Mouse (Mus musculus): Measurements from ENCODE around the gene Flot2. TPM values are rescaled to one million over a fixed set of nuclear protein-coding genes. Genes with fewer than 3 reads are reported as not detected.
"Not testable (repeated sequence)": the region's sequence is repeated elsewhere in the genome, so short reads cannot be mapped to it uniquely, and the experiment has no call there.

The Flot2 gene
- 10 to 100 TPM; 89.1 to 98.5 TPM for total RNA-seq (2021)

- DNase-seq: peak; percentile 72
These were observed at the start of gene Flot2 for GRCm38 (mm10) chr11:78037831-78038752. TSS of gene Flot2 (plus strand) at chr11:78037931.

DNA sequence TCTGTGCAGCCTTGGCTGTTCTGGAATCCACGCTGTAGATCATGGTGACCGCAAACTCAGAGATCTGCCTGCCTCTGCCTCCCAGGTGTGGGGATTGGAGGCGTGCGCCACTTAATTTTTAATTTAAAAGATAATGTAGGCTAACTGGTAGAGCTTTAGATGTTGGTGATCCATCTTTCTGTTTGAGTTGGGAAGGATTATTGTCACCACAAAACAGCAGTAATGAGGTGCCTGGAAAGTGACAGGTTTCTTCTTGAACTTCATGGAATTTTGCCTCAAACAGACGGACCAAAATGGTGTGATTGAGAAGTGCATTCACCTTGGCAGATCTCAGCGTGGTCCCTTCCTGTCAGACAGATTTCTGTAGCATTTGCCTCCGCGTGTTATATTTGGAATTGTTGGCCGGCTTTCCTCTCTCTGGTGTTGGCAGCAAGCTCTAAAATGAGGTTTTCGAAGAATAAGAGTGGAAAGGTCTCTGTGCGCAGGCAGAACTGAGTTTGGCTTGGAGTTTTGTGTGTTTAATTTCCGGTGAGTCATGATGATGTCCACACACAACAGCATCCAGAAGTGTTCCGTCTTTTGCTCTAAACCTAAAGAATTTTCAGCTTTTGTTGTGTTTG is 48.5 kb upstream of the Flot2 start:
- peak; percentile 37 for DNase-seq

DNA sequence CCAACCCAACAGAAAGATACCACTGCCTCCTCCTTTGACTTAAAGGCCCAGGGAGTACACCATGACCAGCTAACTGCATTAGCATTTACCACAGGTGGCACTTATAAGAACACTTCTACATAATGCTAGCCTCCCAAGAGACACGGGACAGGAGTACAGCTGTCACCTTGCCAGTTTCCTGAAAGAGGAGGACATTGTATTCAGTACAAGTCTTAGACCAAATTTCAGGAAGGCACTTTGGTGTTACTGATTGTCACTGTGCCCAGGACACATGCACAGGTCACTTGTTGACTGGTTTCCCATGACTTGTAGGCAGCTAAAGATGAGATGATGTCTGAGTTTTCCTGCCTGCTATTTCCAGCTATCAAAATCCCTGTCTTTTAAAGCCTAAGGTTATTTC is 42.2 kb upstream of the Flot2 start:
- DNase-seq: no peak

DNA sequence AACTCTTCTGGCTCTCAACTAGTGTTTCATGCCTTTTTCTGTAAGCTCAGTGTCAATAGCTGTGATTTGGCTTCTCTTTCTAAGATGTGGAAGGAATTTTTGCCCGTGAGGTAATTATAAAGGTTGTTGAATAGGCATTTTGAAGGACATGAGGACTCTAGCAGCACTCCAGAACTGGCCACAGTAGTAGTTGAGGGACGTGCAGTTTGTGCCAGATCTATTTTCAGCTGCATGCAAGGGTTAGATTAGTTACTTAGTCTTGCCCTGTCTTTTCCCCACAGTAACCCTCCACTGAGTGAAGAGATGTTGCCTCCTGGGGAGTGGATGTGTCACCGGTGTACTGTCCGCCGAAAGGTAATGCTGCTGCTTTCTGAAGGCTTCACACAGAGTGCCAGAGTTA is 31.3 kb upstream of the Flot2 start:
- DNase-seq: peak; percentile 22

DNA sequence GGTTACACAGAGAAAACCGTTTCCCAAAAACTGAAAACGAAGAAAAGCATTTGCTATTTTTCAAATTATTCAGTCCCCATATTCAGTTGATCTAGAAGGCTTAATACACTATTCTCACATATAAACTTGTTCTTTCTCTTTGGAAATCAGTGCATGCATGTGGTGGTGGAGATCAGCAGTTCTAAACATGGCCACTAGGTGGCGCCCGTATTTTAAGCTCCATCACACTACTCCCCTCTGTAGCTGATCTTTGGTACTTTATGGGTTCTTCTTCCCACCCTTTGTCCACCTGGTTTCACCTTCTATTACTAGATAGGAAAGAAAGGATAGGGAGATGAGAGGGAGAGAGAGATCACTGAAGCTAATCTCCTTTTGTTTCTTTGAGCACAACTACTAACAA is 18.1 kb upstream of the Flot2 start:
- peak; percentile 80 for DNase-seq

DNA sequence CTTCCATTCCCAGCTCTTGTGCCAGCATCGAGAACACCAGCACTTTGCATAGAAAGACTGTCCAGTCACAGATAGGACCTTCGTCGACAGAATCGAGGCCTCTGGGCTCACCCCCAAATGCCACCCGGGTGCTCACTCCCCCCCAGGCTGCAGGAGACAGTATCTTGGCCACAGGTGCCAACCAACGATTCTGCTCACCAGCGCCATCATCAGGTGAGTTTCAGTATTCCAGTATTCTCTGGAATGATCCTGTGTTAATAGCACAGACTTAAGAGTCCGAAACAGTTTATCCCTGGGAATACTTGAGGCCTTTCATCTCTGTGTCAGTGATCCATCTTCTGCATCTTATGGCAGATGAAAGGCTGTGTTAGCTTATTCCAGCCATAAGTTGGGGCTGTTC is 14.1 kb upstream of the Flot2 start:
- peak; percentile 63 for DNase-seq

DNA sequence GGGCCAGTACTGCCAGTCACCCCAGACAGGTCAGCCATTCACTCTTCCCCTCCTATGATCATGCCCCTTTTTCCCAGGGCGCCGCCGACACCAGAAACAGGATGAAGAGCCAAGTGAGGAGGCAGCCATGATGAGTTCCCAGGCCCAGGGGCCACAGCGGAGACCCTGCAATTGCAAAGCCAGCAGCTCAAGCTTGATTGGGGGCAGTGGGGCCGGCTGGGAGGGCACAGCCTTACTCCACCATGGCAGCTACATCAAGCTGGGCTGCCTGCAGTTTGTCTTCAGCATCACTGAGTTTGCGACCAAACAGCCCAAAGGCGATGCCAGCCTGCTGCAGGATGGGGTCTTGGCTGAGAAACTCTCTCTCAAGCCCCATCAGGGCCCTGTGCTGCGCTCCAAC is 8.5 kb upstream of the Flot2 start:
- no peak for DNase-seq

DNA sequence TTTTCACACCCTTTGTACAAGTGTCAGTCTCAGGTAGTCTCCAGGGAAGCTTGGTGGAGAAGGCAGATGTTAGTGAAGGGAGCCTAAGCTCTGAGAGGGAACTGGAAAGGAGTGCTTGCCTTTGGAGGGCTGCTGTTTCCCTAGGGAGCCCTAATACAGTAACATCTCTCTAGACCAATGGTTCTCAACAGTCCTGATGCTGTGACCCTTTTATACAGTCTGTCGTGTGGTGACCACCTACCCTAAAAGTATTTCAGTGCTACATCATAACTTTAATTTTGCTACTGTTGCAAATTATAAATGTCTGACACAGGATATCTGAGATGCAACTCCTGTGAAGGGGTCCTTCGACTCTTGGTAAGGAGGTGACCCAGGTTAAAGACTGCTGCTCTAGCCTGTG is 7.1 kb upstream of the Flot2 start:
- DNase-seq: no peak

DNA sequence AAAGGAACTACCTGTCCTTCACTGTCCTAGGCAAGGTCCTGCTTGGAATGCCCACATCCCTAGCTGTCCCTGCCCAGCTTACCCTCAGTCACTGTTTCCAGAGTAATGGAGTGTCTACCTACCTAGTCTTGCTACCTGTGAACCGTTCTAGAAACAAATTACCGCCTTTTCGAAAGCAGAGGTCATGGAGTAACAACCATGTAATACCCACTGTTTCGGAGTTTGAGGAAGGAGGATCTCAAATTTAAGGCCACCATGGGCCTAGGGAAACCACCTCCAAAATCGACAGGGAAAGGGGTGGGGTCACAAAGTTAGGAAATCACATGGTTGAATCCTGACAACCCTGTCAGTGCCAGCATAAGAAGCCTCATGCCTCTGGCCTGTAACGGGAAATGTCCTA is 6.3 kb upstream of the Flot2 start:
- DNase-seq: no peak

GRCm38 (mm10) chr11:78031947-78032808 is 5.6 kb upstream of the Flot2 start, which contains the start of gene Dhrs13:
TSS of gene Dhrs13 (plus strand) at chr11:78032280.
- DNase-seq: peak; percentile 96

DNA sequence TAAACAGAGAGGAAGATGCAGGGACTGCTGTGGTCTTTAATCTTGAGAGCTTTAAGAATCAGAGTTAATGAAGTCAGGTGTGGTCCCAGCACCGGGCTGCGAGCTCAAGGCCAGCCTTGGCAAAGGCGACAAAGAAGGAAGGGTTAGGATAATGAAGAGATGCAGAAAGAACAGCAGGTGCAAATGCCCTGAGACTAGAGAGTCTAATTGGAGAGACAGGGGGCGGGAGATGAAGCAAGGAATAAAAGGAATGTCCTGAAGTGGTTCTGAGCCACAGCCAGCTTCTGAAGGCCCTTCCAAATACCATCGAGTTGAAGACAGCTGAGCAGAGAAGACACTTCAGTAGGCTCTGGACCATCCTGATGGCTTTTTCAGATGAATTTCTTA is 4.9 kb upstream of the Flot2 start:
- DNase-seq: no peak

GRCm38 (mm10) chr11:78033931-78034617 is 3.7 kb upstream of the Flot2 start:
- no peak for DNase-seq

DNA sequence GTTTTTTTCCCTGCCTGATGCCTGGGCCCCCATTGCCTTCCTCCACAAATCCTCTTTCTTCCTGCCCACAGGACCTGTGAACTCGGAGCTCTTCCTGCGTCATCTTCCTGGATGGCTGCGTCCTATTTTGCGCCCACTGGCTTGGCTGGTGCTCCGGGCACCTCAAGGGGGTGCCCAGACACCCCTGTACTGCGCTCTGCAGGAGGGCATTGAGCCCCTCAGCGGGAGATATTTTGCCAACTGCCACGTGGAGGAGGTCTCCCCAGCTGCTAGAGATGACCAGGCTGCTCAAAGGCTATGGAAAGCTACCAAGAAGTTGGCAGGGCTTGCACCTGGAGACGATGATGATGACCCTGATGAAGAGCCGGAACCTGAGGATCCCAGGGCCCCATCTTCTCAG is 940 bp upstream of the Flot2 start:
- DNase-seq: no peak

DNA sequence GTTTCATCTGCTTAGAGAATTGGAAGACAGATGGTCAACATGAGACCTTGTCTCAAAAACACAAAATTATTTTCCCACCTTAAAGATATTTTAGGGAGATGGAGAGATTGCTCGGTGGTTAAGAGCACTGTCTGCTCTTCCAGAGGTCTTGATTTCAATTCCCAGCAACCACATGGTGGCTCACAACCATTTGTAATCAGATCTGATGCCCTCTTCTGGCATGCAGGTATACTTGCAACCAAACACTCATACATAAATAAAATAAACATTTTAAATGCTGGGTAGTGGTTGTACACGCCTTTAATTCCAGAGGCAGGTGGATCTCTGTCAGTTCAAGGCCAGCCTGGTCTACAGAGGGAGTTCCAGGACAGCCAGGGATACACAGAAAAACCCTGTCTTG is 3.1 kb downstream of the Flot2 start:
- no peak for DNase-seq

GRCm38 (mm10) chr11:78042290-78042870 is 4.6 kb downstream of the Flot2 start:
- not testable (repeated sequence) for DNase-seq

GRCm38 (mm10) chr11:78044758-78045251 is 7.1 kb downstream of the Flot2 start:
- peak; percentile 89 for DNase-seq

- DNase-seq: not testable (repeated sequence)
These were observed 10.9 kb downstream of the Flot2 start for GRCm38 (mm10) chr11:78048637-78049036.

- no peak for DNase-seq
These were observed 15.3 kb downstream of the Flot2 start for GRCm38 (mm10) chr11:78053078-78053477.

GRCm38 (mm10) chr11:78056946-78057345 is 19.2 kb downstream of the Flot2 start:
- no peak for DNase-seq

DNA sequence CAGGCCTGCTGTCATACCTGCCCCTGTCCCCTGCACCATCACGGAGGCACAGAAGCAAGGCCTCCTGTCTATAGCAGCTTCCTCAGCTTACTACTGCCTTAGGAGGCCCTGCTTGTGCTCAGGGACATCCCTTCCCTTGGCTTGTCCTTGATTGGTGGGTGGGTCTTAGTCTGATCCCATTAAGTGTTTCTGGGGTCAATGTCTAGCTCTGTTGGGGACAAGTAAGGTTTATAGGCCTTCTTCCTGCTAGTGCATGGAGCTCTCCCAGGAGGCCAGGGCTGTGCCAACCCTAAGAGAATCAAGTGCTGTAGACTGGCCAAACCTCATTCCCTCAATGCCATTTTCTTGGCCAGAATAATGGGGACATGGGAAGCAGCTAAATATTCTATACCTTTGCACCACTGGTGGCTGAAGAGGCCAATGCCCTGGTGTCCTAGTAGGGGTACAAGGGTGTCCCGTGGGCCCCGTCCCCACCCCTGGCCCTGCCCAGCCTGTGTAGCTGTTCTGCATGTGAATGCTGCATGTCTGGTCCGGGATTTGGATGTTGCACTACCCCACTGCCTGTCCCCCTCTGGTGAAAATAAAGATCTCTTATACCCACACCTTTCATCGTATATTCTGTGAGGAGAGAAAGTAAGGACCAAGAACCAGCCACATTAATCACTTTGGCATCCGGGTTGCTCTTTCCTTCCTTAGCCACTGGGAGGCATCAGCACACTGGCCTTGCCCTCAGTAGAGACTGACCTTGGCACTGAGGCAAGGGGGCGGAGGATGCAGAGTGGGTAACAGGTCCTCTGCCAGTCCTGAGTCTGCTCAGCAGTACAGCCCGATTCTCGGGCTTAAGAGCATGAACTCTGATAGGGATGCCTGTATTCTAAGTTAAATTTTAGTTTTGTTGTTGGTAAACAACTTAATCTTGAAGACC is 22.4 kb downstream of the Flot2 start:
- peak; percentile 87 for DNase-seq

GRCm38 (mm10) chr11:78062563-78062962 is 24.8 kb downstream of the Flot2 start:
- no peak for DNase-seq

Data from heart, postnatal 4 days (tissue).